Mouse (Mus musculus): ENCODE measurements around the gene Fam19a5.

DNA sequence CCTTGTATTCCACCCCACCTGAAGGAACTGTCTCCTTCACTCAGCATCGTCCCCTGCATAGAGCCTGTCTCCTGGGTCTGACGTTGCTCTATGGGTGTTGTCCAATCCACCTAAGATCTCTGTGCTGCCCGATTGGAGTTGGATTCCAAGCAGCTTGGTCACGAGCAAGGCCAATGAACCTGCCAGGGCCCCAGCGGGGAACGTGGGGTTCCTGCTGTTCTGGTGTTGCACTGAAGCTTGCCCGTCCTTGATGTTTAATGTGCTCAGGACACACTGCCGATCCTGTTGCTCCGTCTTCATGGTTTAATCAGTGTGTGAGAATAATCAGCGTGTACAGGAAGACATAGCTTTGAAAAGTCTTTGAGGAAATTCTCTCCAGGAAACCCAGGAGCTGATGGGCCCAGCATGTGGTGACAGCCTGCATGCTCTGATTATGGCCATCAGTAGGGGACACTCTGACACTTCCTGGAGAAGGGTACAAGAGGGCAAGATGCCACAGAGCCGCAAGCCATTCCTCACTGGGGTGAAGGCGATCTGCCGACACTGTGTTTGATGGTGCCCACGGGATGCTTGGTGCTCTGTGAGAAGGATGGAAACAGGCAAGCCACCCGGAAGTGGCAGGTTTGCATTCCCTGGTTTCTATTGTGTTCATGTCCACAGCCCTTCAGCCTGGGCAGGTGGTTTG is 147.3 kb downstream of the Fam19a5 start:
- no peak for TF ChIP-seq CTCF (IDR thresholded peaks at IDR 0.05; ENCODE audit: low read depth)
- TF ChIP-seq EP300 (optimal IDR thresholded peaks at IDR 0.05): no peak
